Comparison of ENCODE assay signal across 9 mouse cellular contexts in genomic region chr14:49785793-49786192, GRCm38 (mm10). TPM values are rescaled to one million over a fixed set of nuclear protein-coding genes. Genes with fewer than 3 reads are reported as not detected.
DNase-seq lines count a peak whose midpoint lies in the region; ATAC-seq lines count a peak whose summit lies in the region.
"Had no signal": no experiment of that assay in that cellular context is flagged by ENCODE, and none has a peak within 500 bp of the region (broad histone marks: within the 10 kb centered on the region; RNA-seq: fewer than 3 reads in every experiment).

No protein-coding gene starts in this region.

- ATAC-seq in forebrain, embryonic 12.5 days (ENCODE audit: low FRiP score) = no peak

- 63% methylated on average over 2 of the region's 2 CpGs for WGBS in forebrain, embryonic 10.5 days
- 55% methylated on average over 2 of the region's 2 CpGs for WGBS in forebrain, embryonic 12.5 days

- H3K4me3 ChIP-seq in forebrain, embryonic 10.5 days = no peak overlapping the region
- no peak overlapping the region for H3K4me3 ChIP-seq in forebrain, embryonic 12.5 days (replicated peaks)
- H3K4me3 ChIP-seq: midbrain, embryonic 12.5 days had no signal

- DNase-seq in forebrain, embryonic 10.5 days (ENCODE audit: extremely low spot score, low spot score) = peak; percentile 44
- DNase-seq in ovary, postnatal 14 days (ENCODE audit: low spot score) = peak; percentile 52
- DNase-seq in ovary, postnatal 36 days (ENCODE audit: low spot score) = no peak
- DNase-seq in cerebellum, adult 9-10 months = peak; percentile 89
- DNase-seq in heart, postnatal 4 days = peak; percentile 72
- DNase-seq in left cerebral cortex, postnatal 14 days (ENCODE audit: low spot score in 2 of 2) = peak; percentile 66 to 72
- peak; percentile 3 for DNase-seq in splenic B cell, adult 2 months (ENCODE audit: low read depth, low spot score)

- no peak overlapping the region for H3K9ac ChIP-seq in forebrain, embryonic 12.5 days
- H3K9ac ChIP-seq: midbrain, embryonic 12.5 days had no signal

- peaks cover 28% of the 10 kb centered on the region for H3K4me1 ChIP-seq in forebrain, embryonic 10.5 days
- peaks cover 11% of the 10 kb centered on the region for H3K4me1 ChIP-seq in forebrain, embryonic 12.5 days

- no peaks in the 10 kb centered on the region for H3K36me3 ChIP-seq in forebrain, embryonic 10.5 days (replicated peaks)
- no peaks in the 10 kb centered on the region for H3K36me3 ChIP-seq in forebrain, embryonic 12.5 days (replicated peaks)
- no peaks in the 10 kb centered on the region for H3K36me3 ChIP-seq in splenic B cell, adult 2 months (ENCODE audit: control insufficient read depth, insufficient read depth, low read length, poor library complexity, severe bottlenecking)
- H3K36me3 ChIP-seq: midbrain, embryonic 12.5 days had no signal

- H3K27me3 ChIP-seq in forebrain, embryonic 10.5 days (ENCODE audit: poor library complexity, severe bottlenecking) = peaks cover 26% of the 10 kb centered on the region
- H3K27me3 ChIP-seq in forebrain, embryonic 12.5 days = 0 out of 2 replicates have a peak, but pooled peaks cover 8% of the 10 kb centered on the region
- no peaks in the 10 kb centered on the region for H3K27me3 ChIP-seq in splenic B cell, adult 2 months (ENCODE audit: control insufficient read depth, insufficient read depth, low read length, poor library complexity, severe bottlenecking)

- H3K9me3 ChIP-seq in forebrain, embryonic 10.5 days = no peaks in the 10 kb centered on the region
- no peaks in the 10 kb centered on the region for H3K9me3 ChIP-seq in forebrain, embryonic 12.5 days
- H3K9me3 ChIP-seq: midbrain, embryonic 12.5 days had no signal

- H3K4me2 ChIP-seq in forebrain, embryonic 12.5 days = no peak overlapping the region
- H3K4me2 ChIP-seq: midbrain, embryonic 12.5 days had no signal

- H3K27ac ChIP-seq in forebrain, embryonic 10.5 days = no peak overlapping the region
- no peak overlapping the region for H3K27ac ChIP-seq in forebrain, embryonic 12.5 days
- H3K27ac ChIP-seq: midbrain, embryonic 12.5 days had no signal

- intact Hi-C loops in left cerebral cortex, postnatal 14 days (cut with DNase I) = loop anchor here (2.0 kb wide), 1 partner anchor 31 kb away; no protein-coding TSS in a partner anchor

RNA-seq across cellular contexts. Expression of gene Armh4, which starts 2.6 kb away (rescaled TPM):
- 19.8 and 20.1 TPM in 2 replicates for polyA plus RNA-seq in forebrain, embryonic 10.5 days (2016; fragmentation: Nextera tagmentation; extraction: Ambion mirVana)
- polyA plus RNA-seq in forebrain, embryonic 12.5 days (2016; fragmentation: Nextera tagmentation; extraction: Ambion mirVana) = 17.3 and 18.5 TPM in 2 replicates
- 10 to 100 TPM in 1 of 2 experiments, 1 to 10 TPM in 1; 9.9 to 10.8 TPM for total RNA-seq in heart, postnatal 4 days (2021)
- total RNA-seq in left cerebral cortex, postnatal 14 days (2021) = 10 to 100 TPM; 24.2 to 25.0 TPM
